Mouse (Mus musculus) intestine, postnatal 0 days (tissue): ENCODE data around the gene Ldb1. TPM values are rescaled to one million over a fixed set of nuclear protein-coding genes. Genes with fewer than 3 reads are reported as not detected.

ENCODE experiments used
- ATAC-seq: fragments of 200-750 bp; cut with Nextera tagmentation; 2 replicates; pipeline ENCODE4 v1.8.0; 2017; ENCODE audit warnings: mild to moderate bottlenecking, moderate TSS enrichment, moderate library complexity
- H3K27ac ChIP-seq: fragments of 300-500 bp; sonication (generic); 2 replicates; pipeline ENCODE4 v1.5.1; 2014; ENCODE audit warnings: mild to moderate bottlenecking, low read depth, low read length, moderate library complexity
- H3K27me3 ChIP-seq: fragments of 300-500 bp; sonication (generic); replicated peaks from 2 replicates; pipeline ENCODE4 v1.6.1; 2014; ENCODE audit warnings: low read length, mixed read lengths; ENCODE audit not compliant: control insufficient read depth, insufficient read depth
- H3K36me3 ChIP-seq: fragments of 300-500 bp; sonication (generic); 2 replicates; pipeline ENCODE4 v1.6.1; 2014; ENCODE audit warnings: mild to moderate bottlenecking, moderate library complexity; ENCODE audit not compliant: control insufficient read depth, insufficient read depth
- H3K4me1 ChIP-seq: fragments of 300-500 bp; sonication (generic); replicated peaks from 2 replicates; pipeline ENCODE4 v1.6.1; 2014; ENCODE audit warnings: antibody characterized with exemption, low read length, mixed read lengths; ENCODE audit not compliant: control insufficient read depth, insufficient read depth
- H3K4me2 ChIP-seq: fragments of 300-500 bp; sonication (generic); replicated peaks from 2 replicates; pipeline ENCODE4 v1.6.1; 2014; ENCODE audit warnings: low read depth, mild to moderate bottlenecking, moderate library complexity
- H3K4me3 ChIP-seq: fragments of 300-500 bp; sonication (generic); 2 replicates; pipeline ENCODE4 v1.5.1; 2014; ENCODE audit warnings: low read depth, low read length
- H3K9ac ChIP-seq: fragments of 300-500 bp; sonication (generic); 2 replicates; pipeline ENCODE4 v1.6.1; 2014; ENCODE audit warnings: mild to moderate bottlenecking, low read depth, low read length
- H3K9me3 ChIP-seq: fragments of 300-500 bp; sonication (generic); 2 replicates; pipeline ENCODE4 v1.6.1; 2016; ENCODE audit warnings: mixed run types; ENCODE audit not compliant: control insufficient read depth
- CTCF ChIP-seq: sonication (generic); IDR thresholded peaks from 2 replicates; pipeline ENCODE4 v1.5.1; 2016; ENCODE audit warnings: low read depth, mild to moderate bottlenecking, control low read depth, antibody characterized with exemption, moderate library complexity
- WGBS: fragments of 180-500 bp; shearing (Covaris S2); extraction: QIAGEN DNeasy Blood & Tissue Kit; methylation state at CpG from one replicate; pipeline ENCODE4 v1.1.7; 2014; 5-methylcytosine and 5-hydroxymethylcytosine counted together
- polyA plus RNA-seq: library from polyadenylated mRNA; unstranded; fragments of >200 nt; fragmentation: Nextera tagmentation; extraction: Ambion mirVana; gene quantifications from 2 replicates; pipeline ENCODE4 v1.2.1, GENCODE M21; 2015

Gene Ldb1
- polyA plus RNA-seq, 1 experiment from 2014 or later: 31.0 TPM

- TF ChIP-seq CTCF: no peak
- Histone ChIP-seq H3K4me3 (peak overlapping the region; percentile 12; the same call in 1 of the 2 replicates), H3K27me3 (no peaks in the 10 kb centered on the region), H3K9ac (peak overlapping the region; percentile 22; the same call in 1 of the 2 replicates), H3K4me1 (peaks cover 20% of the 10 kb centered on the region), H3K27ac (peak overlapping the region; percentile 54; the same call in 1 of the 2 replicates), H3K36me3 (no peaks in the 10 kb centered on the region), H3K4me2 (peak overlapping the region; percentile 96), H3K9me3 (no peaks in the 10 kb centered on the region)
- ATAC-seq: no peak
- 6% methylated on average over 13 of the region's 14 CpGs for WGBS
Observed at GRCm38 (mm10) chr19:46041933-46042475, 3.0 kb downstream of the Ldb1 start.

DNA sequence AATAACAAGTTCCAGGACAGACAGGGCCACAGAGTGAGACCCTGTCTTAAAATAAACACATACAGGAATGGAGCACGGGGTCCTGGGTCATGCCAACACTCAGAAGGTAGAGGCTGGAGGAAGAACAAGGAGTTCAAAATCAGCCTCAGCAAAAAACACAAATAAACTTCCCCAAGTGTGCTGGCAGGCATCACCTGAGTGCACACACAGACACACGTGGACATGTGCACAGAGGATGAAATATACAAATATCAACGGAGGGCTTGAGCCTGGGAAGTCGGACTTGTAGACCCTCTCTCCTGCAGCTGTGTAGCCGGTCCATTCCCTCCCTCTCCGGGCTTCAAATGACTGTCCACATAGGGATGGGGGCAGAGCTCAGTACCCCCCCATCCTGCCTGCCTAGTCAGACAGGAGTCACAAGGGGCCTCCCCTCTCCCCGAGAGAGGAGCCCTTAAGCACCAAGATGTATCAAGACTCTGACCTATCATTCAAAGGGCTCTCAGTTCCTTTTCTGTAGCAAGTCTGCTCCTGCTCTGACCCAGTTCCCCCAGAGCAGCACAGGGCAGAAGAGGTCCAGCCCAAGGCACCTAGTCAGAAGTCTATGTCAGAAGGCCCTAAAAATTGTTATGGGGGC is 3.6 kb downstream of the Ldb1 start:
- H3K27ac ChIP-seq: 0 out of 2 replicates have a peak overlapping the region, but pooled peaks have one; percentile 54
- H3K4me2 ChIP-seq: peak overlapping the region; percentile 96
- no peak for TF ChIP-seq CTCF
- no peaks in the 10 kb centered on the region for H3K27me3 ChIP-seq
- H3K36me3 ChIP-seq: peaks cover 3% of the 10 kb centered on the region
- WGBS: 38% methylated on average over 7 of the region's 7 CpGs
- no peaks in the 10 kb centered on the region for H3K9me3 ChIP-seq
- H3K4me1 ChIP-seq: peaks cover 20% of the 10 kb centered on the region
- H3K9ac ChIP-seq: peak overlapping the region; percentile 31; the same call in 1 of the 2 replicates
- H3K4me3 ChIP-seq: peak overlapping the region; percentile 12; the same call in 1 of the 2 replicates
- no peak for ATAC-seq

DNA sequence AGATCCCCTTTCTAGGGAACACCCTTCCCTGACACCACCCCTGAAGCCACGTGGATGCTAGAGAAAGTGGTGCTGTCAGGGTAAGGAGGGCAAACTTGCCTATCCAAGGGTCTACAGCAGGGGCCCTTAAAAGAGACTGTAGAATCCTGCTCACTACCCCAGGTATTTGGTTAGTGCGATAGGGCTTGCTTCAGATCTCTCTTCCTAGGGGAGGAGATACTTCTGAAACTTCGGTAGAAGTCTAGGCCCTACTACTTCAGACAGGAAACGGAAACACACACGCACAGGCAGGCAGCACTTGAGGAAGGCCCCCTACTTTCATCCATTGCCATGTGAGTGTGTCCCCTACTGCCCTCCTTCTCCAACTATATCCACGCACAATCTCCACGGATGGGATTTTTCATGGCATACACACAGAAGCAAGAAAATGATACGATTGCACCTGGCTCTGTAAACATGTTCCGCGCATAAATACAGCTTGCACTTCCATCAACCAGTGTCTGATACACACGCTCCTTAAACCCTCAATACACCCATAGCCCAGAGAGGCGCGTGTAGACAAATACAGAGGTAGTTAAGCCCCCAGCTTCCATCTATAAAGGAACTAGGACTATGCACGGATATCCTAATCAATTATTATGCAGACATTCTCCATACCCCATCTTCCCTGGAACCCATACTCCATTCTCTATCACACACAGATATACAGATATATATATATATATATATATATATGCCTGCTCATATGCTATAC is 4.7 kb downstream of the Ldb1 start:
- TF ChIP-seq CTCF: no peak
- Histone ChIP-seq H3K9ac (0 out of 2 replicates have a peak overlapping the region, but pooled peaks have one; percentile 0), H3K4me1 (peaks cover 20% of the 10 kb centered on the region), H3K4me2 (peak overlapping the region; percentile 81), H3K4me3 (peak overlapping the region; percentile 55; the same call in 1 of the 2 replicates), H3K9me3 (no peaks in the 10 kb centered on the region), H3K27ac (peak overlapping the region; percentile 79), H3K36me3 (peaks cover 13% of the 10 kb centered on the region), H3K27me3 (no peaks in the 10 kb centered on the region)
- 44% methylated on average over 14 of the region's 14 CpGs for WGBS
- ATAC-seq: no peak

DNA sequence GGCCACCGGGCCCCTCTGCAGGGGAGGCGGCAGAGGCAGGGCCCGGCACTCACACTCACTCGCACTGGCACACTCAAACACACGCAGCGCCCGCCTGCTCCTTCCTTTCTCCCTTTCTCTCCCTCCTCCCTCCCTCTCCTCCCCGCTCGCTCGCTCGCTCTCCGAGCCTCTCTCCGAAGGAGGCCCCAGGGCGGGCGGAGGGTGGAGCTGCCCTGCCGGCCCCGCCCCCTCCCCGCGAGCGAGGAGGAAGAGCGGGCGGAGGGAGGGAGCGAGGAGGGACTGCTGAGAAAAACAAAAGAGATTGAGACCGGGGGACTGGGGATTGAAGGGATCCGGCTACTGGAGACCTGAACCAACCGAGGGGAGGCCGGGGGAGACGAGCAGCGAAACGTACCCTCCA is 5.5 kb downstream of the Ldb1 start:
- Histone ChIP-seq H3K4me1 (peaks cover 20% of the 10 kb centered on the region), H3K9me3 (no peaks in the 10 kb centered on the region)
- WGBS: under 1% methylated on average over 25 of the region's 30 CpGs

GRCm38 (mm10) chr19:46038851-46039260 is 6.2 kb downstream of the Ldb1 start:
- H3K36me3 ChIP-seq: peaks cover 27% of the 10 kb centered on the region
- H3K27ac ChIP-seq: peak overlapping the region; percentile 79
- no peaks in the 10 kb centered on the region for H3K27me3 ChIP-seq
- peak overlapping the region; percentile 81 for H3K4me2 ChIP-seq
- peak overlapping the region; percentile 55 for H3K4me3 ChIP-seq
- TF ChIP-seq CTCF: no peak
- peak; percentile 14; the same call in 1 of the 2 replicates for ATAC-seq
- WGBS: 0% methylated on average over 11 of the region's 17 CpGs
- no peaks in the 10 kb centered on the region for H3K9me3 ChIP-seq
- peaks cover 20% of the 10 kb centered on the region for H3K4me1 ChIP-seq
- peak overlapping the region; percentile 83 for H3K9ac ChIP-seq

More for the DNA sequence above, 5.5 kb downstream of the Ldb1 start:
- Histone ChIP-seq H3K9ac (peak overlapping the region; percentile 83), H3K27me3 (no peaks in the 10 kb centered on the region), H3K36me3 (peaks cover 21% of the 10 kb centered on the region), H3K4me3 (peak overlapping the region; percentile 55), H3K4me2 (peak overlapping the region; percentile 81), H3K27ac (peak overlapping the region; percentile 79)
- no peak for TF ChIP-seq CTCF
- peak; percentile 82 for ATAC-seq
